Mouse (Mus musculus): ENCODE measurements at regions not wholly inside any gene's neighbourhood (a gene's known extent, or its start where the extent isn't known, plus 50 kb on each side); places are given as distances from the start of the nearest gene placed in this dataset.

DNA sequence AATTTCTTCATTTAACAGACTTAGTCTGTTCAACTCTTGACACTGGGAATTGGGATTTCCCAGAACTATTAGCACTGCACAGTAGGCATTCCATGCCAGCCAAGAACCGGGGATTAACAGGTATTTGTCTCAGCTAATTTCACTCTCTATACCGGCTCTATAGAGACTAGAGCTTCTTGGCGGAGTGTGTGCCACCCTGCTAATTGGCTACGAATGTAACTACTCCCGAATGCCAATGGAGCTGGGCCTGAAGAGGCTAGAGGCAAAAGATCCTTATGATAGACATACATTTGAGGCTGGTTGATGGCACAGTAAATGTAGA, 216.0 kb upstream of the Arx start:
- TF ChIP-seq CTCF (IDR thresholded peaks at IDR 0.05; ENCODE audit: low read depth, low read length) (no peak), POLR2A (IDR thresholded peaks at IDR 0.05; ENCODE audit: extremely low read depth, insufficient read depth, low read length) (no peak)

Data from liver, adult 2 months (tissue).